Mouse (Mus musculus) embryo, embryonic 10 days (tissue): ENCODE measurements around the gene Gm49776.
A peak's percentile ranks its signal among the peaks of the same experiment; 100 is the strongest.

ENCODE experiments used
- DNase-seq: peaks from one replicate; pipeline ENCODE4 v3.0.0-alpha.2; 2015; ENCODE audit warnings: low spot score

Gene Gm49776

GRCm38 (mm10) chr16:18234671-18235388 lies 23.3 kb downstream of the Gm49776 start, which contains the start of gene Zdhhc8:
Gene Zdhhc8 (minus strand): TSS chr16:18235136.
- DNase-seq, result peak; percentile 68

GRCm38 (mm10) chr16:18233919-18234670 lies 24.0 kb downstream of the Gm49776 start:
- DNase-seq, result no peak

GRCm38 (mm10) chr16:18233451-18233850 lies 24.7 kb downstream of the Gm49776 start:
- DNase-seq, result no peak

GRCm38 (mm10) chr16:18231451-18231850 lies 26.7 kb downstream of the Gm49776 start:
- DNase-seq, result no peak

- DNase-seq, result no peak
These were observed 27.1 kb downstream of the Gm49776 start for GRCm38 (mm10) chr16:18231047-18231446.

GRCm38 (mm10) chr16:18230617-18231016 lies 27.5 kb downstream of the Gm49776 start:
- DNase-seq, result no peak

GRCm38 (mm10) chr16:18229622-18230021 lies 28.5 kb downstream of the Gm49776 start:
- no peak for DNase-seq

GRCm38 (mm10) chr16:18228856-18229255 lies 29.3 kb downstream of the Gm49776 start:
- no peak for DNase-seq

GRCm38 (mm10) chr16:18227897-18228422 lies 30.2 kb downstream of the Gm49776 start:
- no peak for DNase-seq

- no peak for DNase-seq
These were observed 30.9 kb downstream of the Gm49776 start for GRCm38 (mm10) chr16:18227187-18227586.

GRCm38 (mm10) chr16:18222188-18222587 lies 35.9 kb downstream of the Gm49776 start:
- DNase-seq, result no peak

- DNase-seq, result no peak
These were observed 36.6 kb downstream of the Gm49776 start for GRCm38 (mm10) chr16:18221543-18221898.

GRCm38 (mm10) chr16:18220856-18221542 lies 37.1 kb downstream of the Gm49776 start:
- no peak for DNase-seq

GRCm38 (mm10) chr16:18220001-18220400 lies 38.1 kb downstream of the Gm49776 start:
- DNase-seq, result peak; percentile 20

GRCm38 (mm10) chr16:18218580-18218996 lies 39.5 kb downstream of the Gm49776 start:
- no peak for DNase-seq

GRCm38 (mm10) chr16:18217579-18217978 lies 40.5 kb downstream of the Gm49776 start, which contains the start of gene Ccdc188:
Gene Ccdc188 (plus strand): TSS chr16:18217879.
- no peak for DNase-seq

- no peak for DNase-seq
These were observed 43.3 kb downstream of the Gm49776 start for GRCm38 (mm10) chr16:18214858-18215257.

GRCm38 (mm10) chr16:18213689-18214088 lies 44.4 kb downstream of the Gm49776 start:
- peak; percentile 93 for DNase-seq

GRCm38 (mm10) chr16:18211417-18212171 lies 46.5 kb downstream of the Gm49776 start:
- DNase-seq, result peak; percentile 89

- DNase-seq, result peak; percentile 79
These were observed 47.3 kb downstream of the Gm49776 start for GRCm38 (mm10) chr16:18210701-18211416.
